Mouse (Mus musculus) neural tube, postnatal 0 days (tissue): Measurements from ENCODE around the gene Zhx3. TPM values are rescaled to one million over a fixed set of nuclear protein-coding genes. Genes with fewer than 3 reads are reported as not detected.

ENCODE experiments used
- polyA plus RNA-seq: library from polyadenylated mRNA; unstranded; fragments of >200 nt; fragmentation: Nextera tagmentation; extraction: Ambion mirVana; gene quantifications from 2 replicates; pipeline ENCODE4 v1.2.1, GENCODE M21; 2015

Zhx3 gene
- polyA plus RNA-seq, result 18.4 and 19.0 TPM in 2 replicates

GRCm38 (mm10) chr2:160872890-160873382, at the start of gene Zhx3:
Gene Zhx3 (minus strand): TSS chr2:160872998.

GRCm38 (mm10) chr2:160912231-160912671, 39.5 kb upstream of the Zhx3 start, which contains the start of gene Emilin3:
Gene Emilin3 (minus strand): TSS chr2:160912328.

GRCm38 (mm10) chr2:160880453-160881195, 7.8 kb upstream of the Zhx3 start, which contains the start of gene Lpin3:
Gene Lpin3 (plus strand): TSS chr2:160880670.

GRCm38 (mm10) chr2:160731117-160731838, 141.5 kb downstream of the Zhx3 start, which contains the start of gene Plcg1:
Gene Plcg1 (plus strand): TSS chr2:160731300.

Other genes starting within 250 kb of the Zhx3 start
- 43.4 and 45.8 TPM in 2 replicates for gene Top1, start 227.1 kb downstream of the Zhx3 start, polyA plus RNA-seq
- 30.2 and 32.8 TPM in 2 replicates for gene Plcg1, start 141.7 kb downstream of the Zhx3 start, polyA plus RNA-seq
- gene Lpin3, start 7.7 kb upstream of the Zhx3 start, polyA plus RNA-seq, result 0.32 and 0.33 TPM in 2 replicates
- gene Emilin3, start 39.3 kb upstream of the Zhx3 start, polyA plus RNA-seq, result 0.48 and 0.50 TPM in 2 replicates
- 24.0 and 26.5 TPM in 2 replicates for gene Chd6, start 236.1 kb upstream of the Zhx3 start, polyA plus RNA-seq